Mouse (Mus musculus): Measurements from ENCODE around the gene Cypt3. TPM values are rescaled to one million over a fixed set of nuclear protein-coding genes. Genes with fewer than 3 reads are reported as not detected.

Gene Cypt3
- total and polyA plus RNA-seq, 3 experiments = not detected

DNA sequence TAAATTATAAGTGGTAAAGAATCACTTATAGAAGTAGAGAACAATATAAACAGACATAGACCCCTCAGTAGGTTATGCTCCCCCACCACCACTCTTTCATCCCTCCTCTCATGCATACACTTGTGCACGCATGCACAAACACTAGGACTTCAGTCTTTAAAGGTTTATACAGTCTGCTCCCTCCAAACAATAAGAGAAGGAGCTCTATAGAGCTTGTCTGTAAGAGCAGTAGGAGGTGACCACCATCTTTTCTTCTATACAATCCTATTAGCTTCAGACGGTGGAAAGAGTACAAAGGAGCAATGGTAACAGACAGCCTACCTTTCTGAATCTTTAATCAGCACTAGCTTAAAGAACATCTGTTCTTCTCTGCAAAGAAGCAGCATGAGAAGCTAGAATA, 1.8 kb upstream of the Cypt3 start:
- Histone ChIP-seq H3K79me2 (replicated peaks; ENCODE audit: control insufficient read depth, extremely low read depth, insufficient read depth, poor library complexity, severe bottlenecking) (no peaks in the 10 kb centered on the region), H3K9ac (ENCODE audit: insufficient read depth, low read depth) (no peak overlapping the region), H3K4me2 (ENCODE audit: insufficient read depth, low read depth, poor library complexity, severe bottlenecking) (no peak overlapping the region), H3K27me3 (replicated peaks) (no peaks in the 10 kb centered on the region), H3K4me3 (replicated peaks in 1 of 3; ENCODE audit: low read depth in 2 of 3, low read length in 2 of 3, poor library complexity in 1 of 3) (no peak overlapping the region), H3K4me1 (ENCODE audit: control insufficient read depth in 1 of 2, insufficient read depth in 2 of 2) (no peaks in the 10 kb centered on the region), H3K36me3 (replicated peaks in 1 of 2; ENCODE audit: control insufficient read depth in 1 of 2, insufficient read depth in 1 of 2, low read length in 1 of 2) (no peaks in the 10 kb centered on the region), H3K27ac (ENCODE audit: insufficient read depth, low read depth) (no peak overlapping the region), H3K9me3 (replicated peaks; ENCODE audit: low read length) (no peaks in the 10 kb centered on the region)
- TF ChIP-seq EP300 (IDR thresholded peaks at IDR 0.05; ENCODE audit: low read length) (no peak), KAT2A (IDR thresholded peaks at IDR 0.05; ENCODE audit: insufficient replicate concordance, low read length) (no peak), TCF12 (IDR thresholded peaks at IDR 0.05; ENCODE audit: low read depth, low read length) (no peak), MAZ (IDR thresholded peaks at IDR 0.05; ENCODE audit: low read depth, low read length) (no peak), PAX5 (IDR thresholded peaks at IDR 0.05; ENCODE audit: low read length) (no peak), ZC3H11A (IDR thresholded peaks at IDR 0.05; ENCODE audit: low read depth, low read length) (no peak), MAX (IDR thresholded peaks at IDR 0.05; ENCODE audit: low read length) (no peak), MAFK (IDR thresholded peaks at IDR 0.05; ENCODE audit: insufficient replicate concordance, low read length) (no peak), MXI1 (IDR thresholded peaks at IDR 0.05; ENCODE audit: low read depth, low read length) (no peak), ELF1 (IDR thresholded peaks at IDR 0.05; ENCODE audit: low read depth, low read length) (no peak), MEF2A (IDR thresholded peaks at IDR 0.05; ENCODE audit: borderline replicate concordance, low read depth, low read length) (no peak), JUND (conservative IDR thresholded peaks at IDR 0.05; ENCODE audit: low read depth, low read length) (no peak)
- DNase-seq (ENCODE audit: extremely low read depth) = no peak
- in situ Hi-C loops (cut with MboI; ENCODE audit: low pct_ligation_motif_present, low pct_unique_long_range_greater_than_20kb, low sequenced_read_pairs) (no loop called here), dilution Hi-C loops (cut with MboI; ENCODE audit: extremely low pct_ligation_motif_present, extremely low pct_unique_long_range_greater_than_20kb, low sequenced_read_pairs) (no loop called here)

DNA sequence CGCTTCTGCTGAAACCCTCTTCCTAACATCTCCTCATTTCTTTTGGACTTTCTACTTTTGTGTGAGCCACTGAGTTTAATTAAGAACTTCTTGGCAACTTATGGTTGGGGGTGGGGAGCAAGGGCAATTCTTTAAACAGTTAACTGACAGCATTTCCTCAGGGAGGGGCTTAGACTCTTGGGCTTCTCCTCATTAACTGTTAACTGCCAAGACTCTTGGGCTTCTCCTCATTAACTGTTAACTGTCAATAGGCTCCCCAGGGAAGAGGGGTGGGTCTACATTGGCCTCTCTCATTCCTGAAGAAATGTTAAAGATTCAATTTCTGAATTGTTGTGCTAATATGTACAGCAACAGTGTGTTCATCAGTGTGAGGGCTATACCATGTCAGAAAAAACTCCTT, 6.3 kb downstream of the Cypt3 start:
- Histone ChIP-seq H3K4me2 (ENCODE audit: insufficient read depth, low read depth, poor library complexity, severe bottlenecking) (no peak overlapping the region), H3K9me3 (replicated peaks; ENCODE audit: low read length) (no peaks in the 10 kb centered on the region), H3K36me3 (replicated peaks in 1 of 2; ENCODE audit: control insufficient read depth in 1 of 2, insufficient read depth in 1 of 2, low read length in 1 of 2) (no peaks in the 10 kb centered on the region), H3K27me3 (replicated peaks) (no peaks in the 10 kb centered on the region), H3K4me3 (replicated peaks in 1 of 3; ENCODE audit: low read depth in 2 of 3, low read length in 2 of 3, poor library complexity in 1 of 3) (no peak overlapping the region), H3K79me2 (replicated peaks; ENCODE audit: control insufficient read depth, extremely low read depth, insufficient read depth, poor library complexity, severe bottlenecking) (no peaks in the 10 kb centered on the region), H3K9ac (ENCODE audit: insufficient read depth, low read depth) (no peak overlapping the region), H3K27ac (ENCODE audit: insufficient read depth, low read depth) (no peak overlapping the region), H3K4me1 (ENCODE audit: control insufficient read depth in 1 of 2, insufficient read depth in 2 of 2) (no peaks in the 10 kb centered on the region)
- no peak for DNase-seq (ENCODE audit: extremely low read depth)
- TF ChIP-seq POLR2AphosphoS2 (IDR thresholded peaks at IDR 0.05; ENCODE audit: low read depth, low read length) (no peak), USF1 (IDR thresholded peaks at IDR 0.05; ENCODE audit: low read depth, low read length) (no peak), MAFK (IDR thresholded peaks at IDR 0.05; ENCODE audit: insufficient replicate concordance, low read length) (no peak), EP300 (IDR thresholded peaks at IDR 0.05; ENCODE audit: low read length) (no peak)
- in situ Hi-C loops (cut with MboI; ENCODE audit: low pct_ligation_motif_present, low pct_unique_long_range_greater_than_20kb, low sequenced_read_pairs) (no loop called here), dilution Hi-C loops (cut with MboI; ENCODE audit: extremely low pct_ligation_motif_present, extremely low pct_unique_long_range_greater_than_20kb, low sequenced_read_pairs) (no loop called here)

DNA sequence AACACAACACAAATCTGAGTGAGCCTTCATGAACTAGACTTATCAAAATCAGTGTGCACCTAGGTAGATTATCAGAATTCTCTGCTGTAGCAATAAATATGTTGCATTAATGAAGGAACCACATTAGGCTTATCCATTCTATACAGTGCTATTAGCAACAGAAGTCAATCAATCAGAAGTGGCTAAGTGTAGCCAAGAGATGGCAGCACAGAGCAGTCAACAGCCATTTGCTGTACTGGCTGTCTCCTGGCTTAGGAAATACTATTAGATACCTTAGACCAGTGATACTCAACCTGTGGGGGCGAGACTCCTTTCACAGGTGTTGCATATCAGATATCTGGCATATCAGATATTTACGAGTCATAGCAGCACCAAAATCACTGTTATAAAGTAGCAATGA, 41.2 kb downstream of the Cypt3 start:
- no peak for DNase-seq (ENCODE audit: extremely low read depth)
- Histone ChIP-seq H3K9me3 (replicated peaks; ENCODE audit: low read length) (no peaks in the 10 kb centered on the region), H3K79me2 (replicated peaks; ENCODE audit: control insufficient read depth, extremely low read depth, insufficient read depth, poor library complexity, severe bottlenecking) (no peaks in the 10 kb centered on the region), H3K9ac (ENCODE audit: insufficient read depth, low read depth) (no peak overlapping the region), H3K4me1 (ENCODE audit: control insufficient read depth in 1 of 2, insufficient read depth in 2 of 2) (no peaks in the 10 kb centered on the region), H3K4me2 (ENCODE audit: insufficient read depth, low read depth, poor library complexity, severe bottlenecking) (no peak overlapping the region), H3K27ac (ENCODE audit: insufficient read depth, low read depth) (no peak overlapping the region), H3K27me3 (replicated peaks) (no peaks in the 10 kb centered on the region), H3K36me3 (replicated peaks in 1 of 2; ENCODE audit: control insufficient read depth in 1 of 2, insufficient read depth in 1 of 2, low read length in 1 of 2) (no peaks in the 10 kb centered on the region), H3K4me3 (replicated peaks in 1 of 3; ENCODE audit: low read depth in 2 of 3, low read length in 2 of 3, poor library complexity in 1 of 3) (no peak overlapping the region)
- in situ Hi-C loops (cut with MboI; ENCODE audit: low pct_ligation_motif_present, low pct_unique_long_range_greater_than_20kb, low sequenced_read_pairs) = no loop called here
- dilution Hi-C loops (cut with MboI; ENCODE audit: extremely low pct_ligation_motif_present, extremely low pct_unique_long_range_greater_than_20kb, low sequenced_read_pairs) = no loop called here
- TF ChIP-seq HCFC1 (IDR thresholded peaks at IDR 0.05; ENCODE audit: low read depth, low read length) (no peak), JUND (conservative IDR thresholded peaks at IDR 0.05; ENCODE audit: low read depth, low read length) (no peak), IRF4 (IDR thresholded peaks at IDR 0.05; ENCODE audit: low read depth, low read length) (no peak), CHD1 (IDR thresholded peaks at IDR 0.05; ENCODE audit: low read depth, low read length) (no peak), EP300 (IDR thresholded peaks at IDR 0.05; ENCODE audit: low read length) (no peak), GABPA (IDR thresholded peaks at IDR 0.05; ENCODE audit: insufficient replicate concordance, low read depth, low read length) (no peak), E2F4 (IDR thresholded peaks at IDR 0.05; ENCODE audit: insufficient replicate concordance, low read depth, low read length) (no peak), ETS1 (conservative IDR thresholded peaks at IDR 0.05; ENCODE audit: low read depth, low read length) (no peak), SIN3A (IDR thresholded peaks at IDR 0.05; ENCODE audit: low read length) (no peak), KAT2A (IDR thresholded peaks at IDR 0.05; ENCODE audit: insufficient replicate concordance, low read length) (no peak), POLR2A (IDR thresholded peaks at IDR 0.05; ENCODE audit: low read depth, low read length) (no peak)

All from CH12.LX (cell line).